Mouse (Mus musculus) heart, postnatal 0 days (tissue): ENCODE results near the gene Tmem87b.

Source experiments
- CTCF ChIP-seq: IDR thresholded peaks from 2 replicates; pipeline ENCODE4 v1.5.1; 2016; ENCODE audit warnings: antibody characterized with exemption, control low read depth, low read depth
- EP300 ChIP-seq: IDR thresholded peaks from 2 replicates; pipeline ENCODE4 v1.6.1; 2016; ENCODE audit warnings: antibody characterized with exemption, low read depth

GRCm38 (mm10) chr2:128817387-128817785 lies 532 bp upstream of the Tmem87b start:
- peak; percentile 69 for TF ChIP-seq CTCF
- TF ChIP-seq EP300: no peak
